Mouse (Mus musculus): Measurements from ENCODE around the gene Slc5a5. TPM values are rescaled to one million over a fixed set of nuclear protein-coding genes. Genes with fewer than 3 reads are reported as not detected.

The Slc5a5 gene
- polyA plus RNA-seq, 1 experiment from 2014 or later, result 0.03 TPM

- ATAC-seq (ENCODE audit: low read depth), result peak; percentile 26
- no peak overlapping the region for H3K27ac ChIP-seq
- peaks cover 56% of the 10 kb centered on the region for H3K27me3 ChIP-seq
- H3K4me3 ChIP-seq (replicated peaks), result no peak overlapping the region
- no peak overlapping the region for H3K4me2 ChIP-seq
- WGBS (ENCODE audit: insufficient replicate concordance), result 24% methylated on average over 12 of the region's 12 CpGs
- H3K9me3 ChIP-seq (replicated peaks), result no peaks in the 10 kb centered on the region
- peak; percentile 73 for DNase-seq
- peaks cover 34% of the 10 kb centered on the region for H3K36me3 ChIP-seq
- no peak overlapping the region for H3K9ac ChIP-seq
- H3K4me1 ChIP-seq (replicated peaks), result peaks cover 57% of the 10 kb centered on the region
Observed at GRCm38 (mm10) chr8:70893656-70894384, 1.3 kb upstream of the Slc5a5 start.

GRCm38 (mm10) chr8:70892896-70893655 is 519 bp upstream of the Slc5a5 start:
- WGBS (ENCODE audit: insufficient replicate concordance), result 27% methylated on average over 20 of the region's 20 CpGs
- Histone ChIP-seq H3K4me3 (replicated peaks) (peak overlapping the region; percentile 35; the same call in 1 of the 2 replicates), H3K36me3 (peaks cover 34% of the 10 kb centered on the region), H3K9ac (0 out of 2 replicates have a peak overlapping the region, but pooled peaks have one; percentile 22), H3K27ac (no peak overlapping the region), H3K4me1 (replicated peaks) (peaks cover 51% of the 10 kb centered on the region), H3K27me3 (peaks cover 63% of the 10 kb centered on the region), H3K4me2 (peak overlapping the region; percentile 41), H3K9me3 (replicated peaks) (no peaks in the 10 kb centered on the region)
- no peak for DNase-seq
- no peak for ATAC-seq (ENCODE audit: low read depth)

GRCm38 (mm10) chr8:70891356-70891755 is 1.2 kb downstream of the Slc5a5 start:
- no peak overlapping the region for H3K9ac ChIP-seq
- ATAC-seq (ENCODE audit: low read depth) (peak; percentile 19; the same call in 1 of the 2 replicates), DNase-seq (peak; percentile 65)
- 0 out of 2 replicates have a peak overlapping the region, but pooled peaks have one; percentile 35 for H3K4me3 ChIP-seq (replicated peaks)
- no peak overlapping the region for H3K27ac ChIP-seq
- peaks cover 32% of the 10 kb centered on the region for H3K36me3 ChIP-seq
- H3K9me3 ChIP-seq (replicated peaks), result no peaks in the 10 kb centered on the region
- H3K4me2 ChIP-seq, result peak overlapping the region; percentile 2; the same call in 1 of the 2 replicates
- peaks cover 57% of the 10 kb centered on the region for H3K4me1 ChIP-seq (replicated peaks)
- WGBS (ENCODE audit: insufficient replicate concordance), result 10% methylated on average over 21 of the region's 21 CpGs
- H3K27me3 ChIP-seq, result peaks cover 76% of the 10 kb centered on the region

GRCm38 (mm10) chr8:70890656-70891055 is 1.9 kb downstream of the Slc5a5 start:
- Histone ChIP-seq H3K27me3 (peaks cover 83% of the 10 kb centered on the region), H3K4me1 (replicated peaks) (peaks cover 50% of the 10 kb centered on the region), H3K4me3 (replicated peaks) (no peak overlapping the region), H3K36me3 (peaks cover 25% of the 10 kb centered on the region), H3K9ac (no peak overlapping the region), H3K27ac (no peak overlapping the region), H3K4me2 (no peak overlapping the region), H3K9me3 (replicated peaks) (no peaks in the 10 kb centered on the region)
- DNase-seq (no peak), ATAC-seq (ENCODE audit: low read depth) (no peak)
- 87% methylated on average over 5 of the region's 5 CpGs for WGBS (ENCODE audit: insufficient replicate concordance)

- no peak overlapping the region for H3K27ac ChIP-seq
- 8% methylated on average over 18 of the region's 18 CpGs for WGBS (ENCODE audit: insufficient replicate concordance)
- ATAC-seq (ENCODE audit: low read depth) (peak; percentile 64), DNase-seq (peak; percentile 75)
- H3K4me3 ChIP-seq (replicated peaks), result no peak overlapping the region
- no peak overlapping the region for H3K9ac ChIP-seq
- no peaks in the 10 kb centered on the region for H3K36me3 ChIP-seq
- H3K4me1 ChIP-seq (replicated peaks), result peaks cover 38% of the 10 kb centered on the region
- peak overlapping the region; percentile 19; the same call in 1 of the 2 replicates for H3K4me2 ChIP-seq
- H3K27me3 ChIP-seq, result peaks cover 75% of the 10 kb centered on the region
- no peaks in the 10 kb centered on the region for H3K9me3 ChIP-seq (replicated peaks)
Observed at GRCm38 (mm10) chr8:70887669-70888068, 4.9 kb downstream of the Slc5a5 start.

- H3K9ac ChIP-seq, result no peak overlapping the region
- no peak overlapping the region for H3K4me3 ChIP-seq (replicated peaks)
- H3K4me2 ChIP-seq, result no peak overlapping the region
- H3K36me3 ChIP-seq, result no peaks in the 10 kb centered on the region
- WGBS (ENCODE audit: insufficient replicate concordance), result 16% methylated on average over 12 of the region's 12 CpGs
- H3K27me3 ChIP-seq, result peaks cover 59% of the 10 kb centered on the region
- no peak for DNase-seq
- ATAC-seq (ENCODE audit: low read depth), result no peak
- peaks cover 21% of the 10 kb centered on the region for H3K4me1 ChIP-seq (replicated peaks)
- no peaks in the 10 kb centered on the region for H3K9me3 ChIP-seq (replicated peaks)
- H3K27ac ChIP-seq, result no peak overlapping the region
Observed at GRCm38 (mm10) chr8:70885612-70886011, 6.9 kb downstream of the Slc5a5 start.

- Histone ChIP-seq H3K4me3 (replicated peaks) (no peak overlapping the region), H3K4me1 (replicated peaks) (peaks cover 21% of the 10 kb centered on the region), H3K27me3 (peaks cover 59% of the 10 kb centered on the region), H3K9ac (no peak overlapping the region), H3K9me3 (replicated peaks) (no peaks in the 10 kb centered on the region), H3K27ac (no peak overlapping the region), H3K36me3 (no peaks in the 10 kb centered on the region), H3K4me2 (no peak overlapping the region)
- ATAC-seq (ENCODE audit: low read depth) (no peak), DNase-seq (no peak)
- 59% methylated on average over 10 of the region's 10 CpGs for WGBS (ENCODE audit: insufficient replicate concordance)
Observed at GRCm38 (mm10) chr8:70884683-70885082, 7.9 kb downstream of the Slc5a5 start.

GRCm38 (mm10) chr8:70884186-70884585 is 8.4 kb downstream of the Slc5a5 start:
- Histone ChIP-seq H3K9me3 (replicated peaks) (no peaks in the 10 kb centered on the region), H3K36me3 (no peaks in the 10 kb centered on the region), H3K27me3 (peaks cover 59% of the 10 kb centered on the region), H3K9ac (no peak overlapping the region), H3K4me2 (no peak overlapping the region), H3K4me3 (replicated peaks) (no peak overlapping the region), H3K4me1 (replicated peaks) (peaks cover 21% of the 10 kb centered on the region), H3K27ac (no peak overlapping the region)
- ATAC-seq (ENCODE audit: low read depth) (no peak), DNase-seq (no peak)
- WGBS (ENCODE audit: insufficient replicate concordance), result 69% methylated on average over 4 of the region's 4 CpGs

- H3K4me1 ChIP-seq (replicated peaks), result peaks cover 21% of the 10 kb centered on the region
- WGBS (ENCODE audit: insufficient replicate concordance), result 29% methylated on average over 11 of the region's 11 CpGs
- peaks cover 29% of the 10 kb centered on the region for H3K27me3 ChIP-seq
- no peak overlapping the region for H3K27ac ChIP-seq
- DNase-seq (no peak), ATAC-seq (ENCODE audit: low read depth) (no peak)
- no peak overlapping the region for H3K4me3 ChIP-seq (replicated peaks)
- H3K36me3 ChIP-seq, result no peaks in the 10 kb centered on the region
- no peak overlapping the region for H3K4me2 ChIP-seq
- H3K9me3 ChIP-seq (replicated peaks), result no peaks in the 10 kb centered on the region
- no peak overlapping the region for H3K9ac ChIP-seq
Observed at GRCm38 (mm10) chr8:70880546-70880945, 12.0 kb downstream of the Slc5a5 start.

GRCm38 (mm10) chr8:70880126-70880525 is 12.4 kb downstream of the Slc5a5 start:
- Histone ChIP-seq H3K36me3 (no peaks in the 10 kb centered on the region), H3K4me2 (no peak overlapping the region), H3K9ac (no peak overlapping the region), H3K27me3 (peaks cover 25% of the 10 kb centered on the region), H3K4me1 (replicated peaks) (peaks cover 18% of the 10 kb centered on the region), H3K9me3 (replicated peaks) (no peaks in the 10 kb centered on the region), H3K27ac (no peak overlapping the region), H3K4me3 (replicated peaks) (no peak overlapping the region)
- no peak for ATAC-seq (ENCODE audit: low read depth)
- DNase-seq, result no peak
- 13% methylated on average over 4 of the region's 4 CpGs for WGBS (ENCODE audit: insufficient replicate concordance)

GRCm38 (mm10) chr8:70879500-70879899 is 13.1 kb downstream of the Slc5a5 start:
- peaks cover 13% of the 10 kb centered on the region for H3K4me1 ChIP-seq (replicated peaks)
- H3K27me3 ChIP-seq, result peaks cover 20% of the 10 kb centered on the region
- H3K27ac ChIP-seq, result no peak overlapping the region
- no peak for DNase-seq
- WGBS (ENCODE audit: insufficient replicate concordance), result 56% methylated on average over 4 of the region's 4 CpGs
- no peak for ATAC-seq (ENCODE audit: low read depth)
- no peak overlapping the region for H3K4me2 ChIP-seq
- no peaks in the 10 kb centered on the region for H3K36me3 ChIP-seq
- no peak overlapping the region for H3K4me3 ChIP-seq (replicated peaks)
- no peaks in the 10 kb centered on the region for H3K9me3 ChIP-seq (replicated peaks)
- H3K9ac ChIP-seq, result no peak overlapping the region

All from liver, embryonic 13.5 days (tissue).